Mouse (Mus musculus) heart, embryonic 10.5 days (tissue): ENCODE results near the gene Sik1. TPM values are rescaled to one million over a fixed set of nuclear protein-coding genes. Genes with fewer than 3 reads are reported as not detected.
"Not testable (repeated sequence)": the region's sequence is repeated elsewhere in the genome, so short reads cannot be mapped to it uniquely, and the experiment has no call there.

ENCODE experiments used
- DNase-seq: peaks from one replicate; pipeline ENCODE4 v3.0.0-alpha.2; 2017; ENCODE audit warnings: low spot score
- H3K27ac ChIP-seq: fragments of 300-500 bp; sonication (generic); 2 replicates; pipeline ENCODE4 v1.5.1; 2016; ENCODE audit warnings: mild to moderate bottlenecking
- H3K27me3 ChIP-seq: fragments of 300-500 bp; sonication (generic); 2 replicates; pipeline ENCODE4 v1.6.1; 2016; ENCODE audit warnings: mild to moderate bottlenecking; ENCODE audit not compliant: poor library complexity, insufficient read depth, severe bottlenecking
- H3K36me3 ChIP-seq: fragments of 300-500 bp; sonication (generic); 2 replicates; pipeline ENCODE4 v1.6.1; 2016; ENCODE audit warnings: mild to moderate bottlenecking, moderate library complexity
- H3K4me1 ChIP-seq: fragments of 300-500 bp; sonication (generic); 2 replicates; pipeline ENCODE4 v1.6.1; 2016; ENCODE audit warnings: mild to moderate bottlenecking
- H3K4me3 ChIP-seq: fragments of 300-500 bp; sonication (generic); 2 replicates; pipeline ENCODE4 v1.5.1; 2016; ENCODE audit warnings: mild to moderate bottlenecking, moderate library complexity
- H3K9me3 ChIP-seq: fragments of 300-500 bp; sonication (generic); 2 replicates; pipeline ENCODE4 v1.6.1; 2016; ENCODE audit warnings: mild to moderate bottlenecking, moderate library complexity
- WGBS: fragments of 180-500 bp; shearing (Covaris S2); methylation state at CpG from one replicate; pipeline ENCODE4 v1.1.7; 2016; 5-methylcytosine and 5-hydroxymethylcytosine counted together
- polyA plus RNA-seq: library from polyadenylated mRNA; unstranded; fragments of >200 nt; fragmentation: Nextera tagmentation; extraction: Ambion mirVana; gene quantifications from 2 replicates; pipeline ENCODE4 v1.2.1, GENCODE M21; 2016

The Sik1 gene
- polyA plus RNA-seq, 1 experiment from 2014 or later: 22.0 TPM

- Histone ChIP-seq H3K27ac (peak overlapping the region; percentile 85), H3K9me3 (no peaks in the 10 kb centered on the region), H3K27me3 (no peaks in the 10 kb centered on the region), H3K4me1 (peaks cover 57% of the 10 kb centered on the region), H3K4me3 (no peak overlapping the region), H3K36me3 (no peaks in the 10 kb centered on the region)
- 36% methylated on average over 2 of the region's 2 CpGs for WGBS
- no peak for DNase-seq
These were observed 34.8 kb upstream of the Sik1 start for GRCm38 (mm10) chr17:31890311-31890951.

DNA sequence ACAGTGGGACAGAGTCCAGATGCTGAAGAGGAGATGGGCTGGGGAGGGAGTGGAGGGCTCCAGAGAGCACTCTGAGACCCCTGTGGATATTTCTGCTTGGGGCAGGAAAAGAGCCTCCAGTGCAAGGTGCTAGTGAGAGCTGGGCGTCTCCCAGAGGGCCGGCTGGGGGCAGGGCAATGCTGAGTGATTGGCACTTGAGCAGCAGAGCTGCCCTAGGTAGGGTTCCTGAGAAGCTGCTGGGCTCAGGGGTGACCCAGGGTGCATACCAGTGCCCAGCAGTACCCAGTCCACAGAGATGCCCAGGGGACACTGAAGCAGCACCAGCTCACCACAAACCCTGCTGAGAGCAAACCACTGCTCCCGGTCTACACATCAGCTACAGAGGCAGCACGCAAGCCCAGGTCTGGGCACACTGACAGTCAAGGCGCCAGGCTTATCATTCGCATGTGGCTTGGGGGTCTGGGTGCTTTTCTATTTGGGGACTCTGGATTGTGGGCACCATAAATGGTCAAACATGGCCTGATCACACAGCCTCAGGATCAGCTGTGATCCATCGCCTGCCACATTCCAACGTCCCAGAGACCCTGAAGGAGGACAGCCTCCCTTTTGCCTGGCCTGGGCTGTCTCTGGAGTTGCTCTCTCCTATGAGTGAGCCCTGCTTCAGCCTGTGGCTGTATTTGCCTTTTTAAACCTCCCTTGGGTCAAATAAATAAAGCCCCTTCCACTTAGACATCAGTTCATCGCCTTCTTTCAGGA, 34.0 kb upstream of the Sik1 start:
- DNase-seq: peak; percentile 90
- peak overlapping the region; percentile 85 for H3K27ac ChIP-seq
- H3K36me3 ChIP-seq: no peaks in the 10 kb centered on the region
- H3K27me3 ChIP-seq: no peaks in the 10 kb centered on the region
- 26% methylated on average over 9 of the region's 9 CpGs for WGBS
- no peaks in the 10 kb centered on the region for H3K9me3 ChIP-seq
- H3K4me3 ChIP-seq: no peak overlapping the region
- peaks cover 57% of the 10 kb centered on the region for H3K4me1 ChIP-seq

DNA sequence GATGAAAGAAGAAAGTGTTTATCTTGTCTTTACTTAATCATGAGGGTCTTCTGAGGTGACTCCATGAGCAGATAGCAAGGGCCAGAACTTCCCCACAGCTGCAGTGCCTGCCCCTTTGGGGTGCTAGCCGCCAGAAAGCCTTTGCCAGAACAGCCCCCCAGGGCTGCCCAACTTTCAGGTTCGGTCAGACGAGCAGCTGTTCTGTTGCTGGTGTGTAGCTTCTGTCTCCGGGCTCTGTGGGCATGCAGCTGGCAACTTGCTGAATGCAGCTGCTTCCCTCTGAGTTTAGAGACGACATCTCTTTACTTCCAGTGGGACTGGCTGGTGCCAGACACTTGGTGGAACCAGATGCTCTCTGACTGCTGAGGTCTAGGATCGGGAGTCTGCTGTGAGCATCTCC, 32.9 kb upstream of the Sik1 start:
- Histone ChIP-seq H3K9me3 (no peaks in the 10 kb centered on the region), H3K36me3 (no peaks in the 10 kb centered on the region), H3K4me3 (no peak overlapping the region), H3K27ac (peak overlapping the region; percentile 85), H3K27me3 (no peaks in the 10 kb centered on the region), H3K4me1 (peaks cover 54% of the 10 kb centered on the region)
- DNase-seq: no peak
- WGBS: 40% methylated on average over 6 of the region's 6 CpGs

DNA sequence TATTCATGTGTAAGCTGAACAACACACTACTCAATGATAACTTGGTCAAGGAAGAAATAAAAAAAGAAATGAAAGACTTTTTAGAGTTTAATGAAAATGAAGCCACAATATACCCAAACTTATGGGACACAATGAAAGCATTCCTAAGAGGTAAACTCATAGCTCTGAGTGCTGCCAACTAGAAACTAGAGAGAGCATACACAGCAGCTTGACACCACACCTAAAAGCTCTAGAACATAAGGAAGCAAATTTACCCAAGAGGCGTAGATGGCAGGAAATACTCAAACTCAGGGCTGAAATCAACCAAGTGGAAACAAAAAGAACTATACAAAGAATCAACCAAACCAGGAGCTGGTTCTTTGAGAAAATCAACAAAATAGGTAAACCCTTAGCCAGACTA, 29.1 kb upstream of the Sik1 start:
- not testable (repeated sequence) for H3K9me3 ChIP-seq, H3K4me3 ChIP-seq, H3K27me3 ChIP-seq, H3K36me3 ChIP-seq, H3K27ac ChIP-seq, DNase-seq
- peaks cover 20% of the 10 kb centered on the region for H3K4me1 ChIP-seq
- 89% methylated on average over 1 of the region's 1 CpGs for WGBS

- DNase-seq: no peak
- no peaks in the 10 kb centered on the region for H3K36me3 ChIP-seq
- peaks cover 5% of the 10 kb centered on the region; the same call in 1 of the 2 replicates for H3K27me3 ChIP-seq
- peak overlapping the region; percentile 31; the same call in 1 of the 2 replicates for H3K27ac ChIP-seq
- H3K4me3 ChIP-seq: no peak overlapping the region
- 71% methylated on average over 10 of the region's 10 CpGs for WGBS
- H3K9me3 ChIP-seq: no peaks in the 10 kb centered on the region
- H3K4me1 ChIP-seq: peaks cover 42% of the 10 kb centered on the region
These were observed 23.8 kb upstream of the Sik1 start for GRCm38 (mm10) chr17:31879406-31879805.

DNA sequence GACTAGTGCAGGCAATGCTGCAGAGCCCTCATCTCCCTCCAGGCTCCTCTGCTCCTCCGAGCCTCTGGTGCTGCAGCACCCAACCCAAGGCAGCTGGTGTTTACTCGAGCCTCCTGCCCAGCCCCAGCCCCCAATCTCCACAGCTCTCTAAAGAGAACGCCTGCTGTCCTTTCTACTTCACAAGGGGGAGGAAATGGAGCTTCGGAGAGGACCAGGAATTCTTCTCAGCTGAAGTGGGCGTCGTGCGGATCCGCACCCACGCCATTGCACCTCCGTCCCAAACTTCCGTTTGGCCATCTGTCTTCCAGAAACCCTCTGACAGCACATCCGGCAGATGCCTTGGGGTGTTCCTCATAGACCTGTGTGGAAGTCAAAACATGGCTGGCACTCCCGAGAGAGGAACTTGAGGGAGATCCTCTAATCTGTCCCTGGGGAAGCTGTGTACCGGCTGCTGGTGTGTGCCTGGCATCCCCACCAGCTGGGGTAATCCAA, 22.1 kb upstream of the Sik1 start:
- Histone ChIP-seq H3K4me1 (peaks cover 53% of the 10 kb centered on the region), H3K27ac (peak overlapping the region; percentile 75), H3K4me3 (no peak overlapping the region), H3K36me3 (no peaks in the 10 kb centered on the region), H3K27me3 (peaks cover 5% of the 10 kb centered on the region; the same call in 1 of the 2 replicates), H3K9me3 (no peaks in the 10 kb centered on the region)
- 49% methylated on average over 14 of the region's 14 CpGs for WGBS
- DNase-seq: no peak

GRCm38 (mm10) chr17:31877181-31877581, 21.6 kb upstream of the Sik1 start:
- Histone ChIP-seq H3K27me3 (peaks cover 5% of the 10 kb centered on the region; the same call in 1 of the 2 replicates), H3K9me3 (no peaks in the 10 kb centered on the region), H3K27ac (peak overlapping the region; percentile 75), H3K36me3 (no peaks in the 10 kb centered on the region), H3K4me3 (no peak overlapping the region), H3K4me1 (peaks cover 58% of the 10 kb centered on the region)
- 71% methylated on average over 4 of the region's 4 CpGs for WGBS
- DNase-seq: no peak

DNA sequence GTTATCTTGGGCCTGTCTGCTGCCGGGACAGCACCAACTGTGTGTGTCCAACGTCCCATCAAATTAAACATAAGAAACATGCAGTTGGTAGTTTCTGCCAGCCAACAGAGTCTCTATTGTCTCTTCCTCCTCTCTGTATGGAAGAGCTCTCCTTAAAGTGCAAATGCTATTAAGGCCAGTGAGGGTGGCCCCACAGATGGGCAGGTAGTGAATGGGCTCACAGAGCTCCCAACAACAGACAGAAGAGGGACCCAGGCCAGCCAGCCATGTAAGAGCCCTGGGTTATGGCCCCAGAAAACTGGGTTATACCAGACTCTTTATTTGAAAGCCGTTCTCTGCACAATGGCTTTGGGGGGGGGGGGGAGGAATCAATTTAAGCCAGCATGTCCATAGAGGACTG, 21.2 kb upstream of the Sik1 start:
- peaks cover 61% of the 10 kb centered on the region for H3K4me1 ChIP-seq

GRCm38 (mm10) chr17:31875326-31875930, 19.8 kb upstream of the Sik1 start:
- Histone ChIP-seq H3K4me1 (peaks cover 71% of the 10 kb centered on the region), H3K4me3 (no peak overlapping the region), H3K27ac (peak overlapping the region; percentile 63; the same call in 1 of the 2 replicates), H3K9me3 (no peaks in the 10 kb centered on the region), H3K36me3 (no peaks in the 10 kb centered on the region), H3K27me3 (peaks cover 5% of the 10 kb centered on the region; the same call in 1 of the 2 replicates)
- DNase-seq: no peak
- 65% methylated on average over 10 of the region's 10 CpGs for WGBS

More for the DNA sequence above, 21.2 kb upstream of the Sik1 start:
- H3K27ac ChIP-seq: peak overlapping the region; percentile 75
- no peak for DNase-seq
- H3K4me3 ChIP-seq: no peak overlapping the region
- H3K36me3 ChIP-seq: no peaks in the 10 kb centered on the region
- H3K27me3 ChIP-seq: peaks cover 5% of the 10 kb centered on the region; the same call in 1 of the 2 replicates
- no peaks in the 10 kb centered on the region for H3K9me3 ChIP-seq
- WGBS: 65% methylated on average over 3 of the region's 3 CpGs

- WGBS: 83% methylated on average over 12 of the region's 12 CpGs
- Histone ChIP-seq H3K27me3 (peaks cover 5% of the 10 kb centered on the region; the same call in 1 of the 2 replicates), H3K9me3 (no peaks in the 10 kb centered on the region), H3K27ac (peak overlapping the region; percentile 63; the same call in 1 of the 2 replicates), H3K4me3 (no peak overlapping the region), H3K36me3 (no peaks in the 10 kb centered on the region), H3K4me1 (peaks cover 67% of the 10 kb centered on the region)
- DNase-seq: no peak
These were observed 19.1 kb upstream of the Sik1 start for GRCm38 (mm10) chr17:31874691-31875090.

GRCm38 (mm10) chr17:31873973-31874372, 18.4 kb upstream of the Sik1 start:
- H3K27me3 ChIP-seq: peaks cover 5% of the 10 kb centered on the region; the same call in 1 of the 2 replicates
- H3K27ac ChIP-seq: peak overlapping the region; percentile 63; the same call in 1 of the 2 replicates
- H3K4me3 ChIP-seq: no peak overlapping the region
- DNase-seq: no peak
- no peaks in the 10 kb centered on the region for H3K36me3 ChIP-seq
- H3K9me3 ChIP-seq: no peaks in the 10 kb centered on the region
- H3K4me1 ChIP-seq: peaks cover 61% of the 10 kb centered on the region
- 72% methylated on average over 8 of the region's 8 CpGs for WGBS

DNA sequence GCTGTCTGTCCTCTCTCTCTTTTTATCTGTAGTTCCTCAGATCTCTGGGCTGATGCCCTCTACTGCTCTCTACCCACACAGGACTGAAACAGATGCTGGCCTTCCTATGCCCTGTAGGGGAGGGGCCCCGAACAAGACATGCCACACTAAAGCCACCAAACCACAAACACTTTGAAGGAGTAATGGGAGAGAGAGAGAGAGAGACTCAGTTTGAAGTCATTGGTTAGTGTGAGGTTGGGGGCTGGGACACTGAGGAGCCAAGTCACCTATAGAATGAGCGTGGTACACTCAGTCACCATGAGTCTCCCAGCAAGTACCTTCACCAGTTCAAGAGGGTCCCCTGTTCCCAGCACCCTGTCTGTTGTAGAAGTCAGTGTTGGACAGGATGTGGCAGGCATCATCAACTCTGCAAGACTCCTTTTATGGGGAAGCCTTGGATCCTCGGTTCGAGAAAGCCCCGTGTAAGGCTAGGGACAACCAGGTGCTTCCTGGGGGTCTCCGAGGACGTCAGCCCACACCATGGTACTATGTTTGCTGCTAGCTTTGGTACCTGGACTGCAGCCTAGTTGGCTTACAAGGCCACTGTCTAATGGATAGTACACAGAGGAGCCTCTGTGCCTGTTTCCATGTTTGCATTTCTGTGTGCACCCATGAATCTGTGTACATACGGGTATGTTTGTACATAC, 17.7 kb upstream of the Sik1 start:
- H3K27me3 ChIP-seq: peaks cover 5% of the 10 kb centered on the region; the same call in 1 of the 2 replicates
- H3K36me3 ChIP-seq: no peaks in the 10 kb centered on the region
- peak overlapping the region; percentile 0; the same call in 1 of the 2 replicates for H3K27ac ChIP-seq
- no peak for DNase-seq
- H3K4me1 ChIP-seq: peaks cover 58% of the 10 kb centered on the region
- no peaks in the 10 kb centered on the region for H3K9me3 ChIP-seq
- WGBS: 89% methylated on average over 8 of the region's 8 CpGs
- no peak overlapping the region for H3K4me3 ChIP-seq
